9 mouse cellular contexts compared by ENCODE assay signal in genomic region chr10:43043351-43044209, GRCm38 (mm10).
DNase-seq lines count a peak whose midpoint lies in the region; ATAC-seq and TF ChIP-seq lines count a peak whose summit lies in the region.
"Had no signal": no experiment of that assay in that cellular context is flagged by ENCODE, and none has a peak within 500 bp of the region (broad histone marks: within the 10 kb centered on the region; RNA-seq: fewer than 3 reads in every experiment).

No protein-coding gene starts in this region.

- no peaks in the 10 kb centered on the region for H3K36me3 ChIP-seq in kidney, embryonic 14.5 days (ENCODE audit: control insufficient read depth, insufficient read depth, low read length)
- 0 out of 2 replicates have a peak, but pooled peaks cover 3% of the 10 kb centered on the region for H3K36me3 ChIP-seq in embryonic facial prominence, embryonic 15.5 days
- H3K36me3 ChIP-seq in hindbrain, embryonic 11.5 days (ENCODE audit: control insufficient read depth, insufficient read depth, low read length) = no peaks in the 10 kb centered on the region
- H3K36me3 ChIP-seq in midbrain, postnatal 0 days (ENCODE audit: insufficient read depth, low read length) = no peaks in the 10 kb centered on the region
- H3K36me3 ChIP-seq: liver, embryonic 13.5 days had no signal

- no peak overlapping the region for H3K9ac ChIP-seq in kidney, embryonic 14.5 days (ENCODE audit: low read depth, low read length)
- H3K9ac ChIP-seq in embryonic facial prominence, embryonic 15.5 days = no peak overlapping the region
- no peak overlapping the region for H3K9ac ChIP-seq in hindbrain, embryonic 11.5 days (ENCODE audit: low read depth, low read length)
- H3K9ac ChIP-seq in midbrain, postnatal 0 days (replicated peaks; ENCODE audit: low read length, poor library complexity, severe bottlenecking) = 0 out of 2 replicates have a peak overlapping the region, but pooled peaks have one; percentile 13
- H3K9ac ChIP-seq: liver, embryonic 13.5 days had no signal

- no peak for TF ChIP-seq CTCF in midbrain, postnatal 0 days (IDR thresholded peaks at IDR 0.05)

- ATAC-seq in kidney, embryonic 14.5 days (ENCODE audit: low FRiP score, low TSS enrichment) = no peak
- ATAC-seq in embryonic facial prominence, embryonic 15.5 days (ENCODE audit: insufficient number of reproducible peaks, low FRiP score, low TSS enrichment, low read depth) = peak; percentile 65
- peak; percentile 89 for ATAC-seq in hindbrain, embryonic 11.5 days (ENCODE audit: low FRiP score)
- ATAC-seq in midbrain, postnatal 0 days (ENCODE audit: low FRiP score) = peak; percentile 64; the same call in 1 of the 2 replicates
- no peak for ATAC-seq in granulocyte monocyte progenitor cell, adult 5-6 weeks (replicated peaks; ENCODE audit: poor library complexity, severe bottlenecking)

- no peak overlapping the region for H3K4me3 ChIP-seq in kidney, embryonic 14.5 days (ENCODE audit: low read length)
- H3K4me3 ChIP-seq in embryonic facial prominence, embryonic 15.5 days (replicated peaks) = no peak overlapping the region
- H3K4me3 ChIP-seq in hindbrain, embryonic 11.5 days (ENCODE audit: low read depth, low read length) = no peak overlapping the region
- H3K4me3 ChIP-seq in midbrain, postnatal 0 days (ENCODE audit: low read depth, low read length) = no peak overlapping the region
- H3K4me3 ChIP-seq: liver, embryonic 13.5 days had no signal

- peak overlapping the region; percentile 71 for H3K27ac ChIP-seq in kidney, embryonic 14.5 days (ENCODE audit: low read depth, low read length)
- peak overlapping the region; percentile 79 for H3K27ac ChIP-seq in embryonic facial prominence, embryonic 15.5 days (replicated peaks)
- peak overlapping the region; percentile 83 for H3K27ac ChIP-seq in hindbrain, embryonic 11.5 days (ENCODE audit: low read depth, low read length)
- H3K27ac ChIP-seq in midbrain, postnatal 0 days (ENCODE audit: low read depth, low read length) = peak overlapping the region; percentile 79
- H3K27ac ChIP-seq: liver, embryonic 13.5 days had no signal

- H3K9me3 ChIP-seq in kidney, embryonic 14.5 days (ENCODE audit: control insufficient read depth, low read length) = peaks cover 4% of the 10 kb centered on the region; the same call in 1 of the 2 replicates
- no peaks in the 10 kb centered on the region for H3K9me3 ChIP-seq in embryonic facial prominence, embryonic 15.5 days (replicated peaks)
- no peaks in the 10 kb centered on the region for H3K9me3 ChIP-seq in hindbrain, embryonic 11.5 days (ENCODE audit: control insufficient read depth, low read length)
- no peaks in the 10 kb centered on the region for H3K9me3 ChIP-seq in midbrain, postnatal 0 days (ENCODE audit: low read length)
- H3K9me3 ChIP-seq: liver, embryonic 13.5 days had no signal

- H3K4me2 ChIP-seq in kidney, embryonic 14.5 days (replicated peaks; ENCODE audit: low read depth, low read length) = no peak overlapping the region
- H3K4me2 ChIP-seq in embryonic facial prominence, embryonic 15.5 days (replicated peaks) = no peak overlapping the region
- no peak overlapping the region for H3K4me2 ChIP-seq in hindbrain, embryonic 11.5 days (replicated peaks; ENCODE audit: low read depth, low read length)
- 0 out of 2 replicates have a peak overlapping the region, but pooled peaks have one; percentile 12 for H3K4me2 ChIP-seq in midbrain, postnatal 0 days (ENCODE audit: low read depth, low read length, poor library complexity, severe bottlenecking)
- H3K4me2 ChIP-seq: liver, embryonic 13.5 days had no signal

- H3K27me3 ChIP-seq in kidney, embryonic 14.5 days (ENCODE audit: control insufficient read depth, insufficient read depth, low read length) = no peaks in the 10 kb centered on the region
- H3K27me3 ChIP-seq in embryonic facial prominence, embryonic 15.5 days = no peaks in the 10 kb centered on the region
- H3K27me3 ChIP-seq in hindbrain, embryonic 11.5 days (ENCODE audit: control insufficient read depth, insufficient read depth, low read length) = no peaks in the 10 kb centered on the region
- H3K27me3 ChIP-seq in midbrain, postnatal 0 days (ENCODE audit: insufficient read depth, low read length) = no peaks in the 10 kb centered on the region
- H3K27me3 ChIP-seq: liver, embryonic 13.5 days had no signal

- 30% methylated on average over 7 of the region's 7 CpGs for WGBS in kidney, embryonic 14.5 days
- WGBS in embryonic facial prominence, embryonic 15.5 days = 27% methylated on average over 7 of the region's 7 CpGs
- WGBS in hindbrain, embryonic 11.5 days = 17% methylated on average over 7 of the region's 7 CpGs
- WGBS in midbrain, postnatal 0 days = 18% methylated on average over 7 of the region's 7 CpGs

- peaks cover 13% of the 10 kb centered on the region for H3K4me1 ChIP-seq in kidney, embryonic 14.5 days (ENCODE audit: control insufficient read depth, insufficient read depth, low read length)
- H3K4me1 ChIP-seq in embryonic facial prominence, embryonic 15.5 days = peaks cover 22% of the 10 kb centered on the region
- H3K4me1 ChIP-seq in hindbrain, embryonic 11.5 days (replicated peaks; ENCODE audit: control insufficient read depth, insufficient read depth, low read length) = peaks cover 12% of the 10 kb centered on the region
- peaks cover 13% of the 10 kb centered on the region for H3K4me1 ChIP-seq in midbrain, postnatal 0 days (ENCODE audit: insufficient read depth, low read length)
- H3K4me1 ChIP-seq: liver, embryonic 13.5 days had no signal

- DNase-seq in kidney, postnatal 36 days = no peak
- peak; percentile 72 for DNase-seq in hindbrain, embryonic 11.5 days (ENCODE audit: low spot score)
- DNase-seq in midbrain, postnatal 0 days (ENCODE audit: low spot score) = peak; percentile 63
- DNase-seq in adrenal gland, postnatal 10 days = no peak
- DNase-seq in layer of hippocampus, adult 8-10 months (ENCODE audit: low spot score in 2 of 2) = no peak
- DNase-seq: liver, embryonic 13.5 days had no signal

Comparison
In these comparisons a context has a peak if more than half of its experiments do, and no peak if none do; other contexts are left out.
1. ATAC-seq: peak in embryonic facial prominence, embryonic 15.5 days (single experiment), hindbrain, embryonic 11.5 days (single experiment) and midbrain, postnatal 0 days (single experiment); none in kidney, embryonic 14.5 days (single experiment) and granulocyte monocyte progenitor cell, adult 5-6 weeks (single experiment).
2. DNase-seq: peak in hindbrain, embryonic 11.5 days (single experiment) and midbrain, postnatal 0 days (single experiment); none in kidney, postnatal 36 days (0 of 2), adrenal gland, postnatal 10 days (single experiment) and layer of hippocampus, adult 8-10 months (0 of 2).
3. Peak in every context shown above with its lines, with median percentiles within 50 percentile points of each other: H3K27ac ChIP-seq.